Mouse (Mus musculus) thymus, adult 2 months (tissue): Measurements from ENCODE around the gene Nphs1. TPM values are rescaled to one million over a fixed set of nuclear protein-coding genes. Genes with fewer than 3 reads are reported as not detected.

Source experiments
- DNase-seq: peaks from one replicate; pipeline ENCODE4 v3.0.0; 2021
- H3K27ac ChIP-seq: fragments of 200-500 bp; 2 replicates; pipeline ENCODE4 v1.5.1; 2012; ENCODE audit warnings: low read length, control low read depth; ENCODE audit not compliant: control insufficient read depth, insufficient read depth
- H3K27me3 ChIP-seq: fragments of 200-500 bp; 2 replicates; pipeline ENCODE4 v1.6.1; 2012; ENCODE audit warnings: mild to moderate bottlenecking, low read length, moderate library complexity, mixed read lengths; ENCODE audit not compliant: control insufficient read depth, insufficient read depth
- H3K36me3 ChIP-seq: fragments of 200-500 bp; 2 replicates; pipeline ENCODE4 v1.6.1; 2012; ENCODE audit warnings: mild to moderate bottlenecking, low read length, moderate library complexity; ENCODE audit not compliant: control insufficient read depth, insufficient read depth
- H3K4me1 ChIP-seq: fragments of 200-500 bp; replicated peaks from 2 replicates; pipeline ENCODE4 v1.6.1; 2012; ENCODE audit warnings: low read length; ENCODE audit not compliant: control insufficient read depth, insufficient read depth
- H3K4me3 ChIP-seq: fragments of 200-500 bp; 2 replicates; pipeline ENCODE4 v1.5.1; 2012; ENCODE audit warnings: mild to moderate bottlenecking, low read length, control low read depth, moderate library complexity; ENCODE audit not compliant: control insufficient read depth, insufficient read depth
- CTCF ChIP-seq: fragments of 200-500 bp; IDR thresholded peaks from 2 replicates; pipeline ENCODE4 v1.5.1; 2012; ENCODE audit warnings: mild to moderate bottlenecking, control low read depth, low read length, moderate library complexity, borderline replicate concordance; ENCODE audit not compliant: control insufficient read depth, poor library complexity, insufficient read depth; ENCODE audit errors: extremely low read depth
- POLR2A ChIP-seq: fragments of 200-500 bp; IDR thresholded peaks from 2 replicates; pipeline ENCODE4 v1.6.1; 2012; ENCODE audit warnings: mild to moderate bottlenecking, low read length, control low read depth, moderate library complexity; ENCODE audit not compliant: control insufficient read depth, poor library complexity, insufficient read depth; ENCODE audit errors: extremely low read depth
- WGBS: fragments of 180-500 bp; shearing (Covaris S2); methylation state at CpG from one replicate; pipeline ENCODE4 v1.1.7; 2018; 5-methylcytosine and 5-hydroxymethylcytosine counted together
- polyA plus RNA-seq: library from polyadenylated mRNA; depleted of rRNA; stranded (reverse); fragments of >200 nt; gene quantifications from 2 replicates; pipeline ENCODE4 v1.2.3, GENCODE M21; 2012

The Nphs1 gene
- polyA plus RNA-seq, 1 experiment, result 0.19 TPM

GRCm38 (mm10) chr7:30422560-30422959, 35.6 kb upstream of the Nphs1 start:
- WGBS, result under 1% methylated on average over 9 of the region's 9 CpGs
- TF ChIP-seq CTCF (no peak), POLR2A (no peak)
- H3K4me1 ChIP-seq, result peaks cover 37% of the 10 kb centered on the region
- H3K27me3 ChIP-seq, result no peaks in the 10 kb centered on the region
- peaks cover 33% of the 10 kb centered on the region for H3K36me3 ChIP-seq
- DNase-seq, result no peak
- peak overlapping the region; percentile 97 for H3K27ac ChIP-seq
- H3K4me3 ChIP-seq, result peak overlapping the region; percentile 82

- H3K27ac ChIP-seq, result peak overlapping the region; percentile 97
- H3K36me3 ChIP-seq, result peaks cover 38% of the 10 kb centered on the region
- H3K4me1 ChIP-seq, result peaks cover 31% of the 10 kb centered on the region
- H3K27me3 ChIP-seq, result no peaks in the 10 kb centered on the region
- peak overlapping the region; percentile 82 for H3K4me3 ChIP-seq
- TF ChIP-seq CTCF (peak; percentile 35; the same call in 1 of the 2 replicates), POLR2A (peak; percentile 74)
- 4% methylated on average over 23 of the region's 23 CpGs for WGBS
- peak; percentile 75 for DNase-seq
These were observed 35.0 kb upstream of the Nphs1 start for GRCm38 (mm10) chr7:30423071-30423641.

- peaks cover under 1% of the 10 kb centered on the region; the same call in 1 of the 2 replicates for H3K4me1 ChIP-seq
- H3K4me3 ChIP-seq, result no peak overlapping the region
- H3K27ac ChIP-seq, result no peak overlapping the region
- TF ChIP-seq POLR2A, result no peak
- no peak for TF ChIP-seq CTCF
- peaks cover 40% of the 10 kb centered on the region for H3K36me3 ChIP-seq
- no peak for DNase-seq
- no peaks in the 10 kb centered on the region for H3K27me3 ChIP-seq
These were observed 28.8 kb upstream of the Nphs1 start for GRCm38 (mm10) chr7:30429327-30429726.

GRCm38 (mm10) chr7:30430191-30430590, 27.9 kb upstream of the Nphs1 start:
- no peak for TF ChIP-seq CTCF
- Histone ChIP-seq H3K4me3 (no peak overlapping the region), H3K27ac (no peak overlapping the region), H3K27me3 (no peaks in the 10 kb centered on the region), H3K36me3 (peaks cover 34% of the 10 kb centered on the region), H3K4me1 (no peaks in the 10 kb centered on the region)
- DNase-seq, result no peak
- 71% methylated on average over 2 of the region's 2 CpGs for WGBS

GRCm38 (mm10) chr7:30431793-30432192, 26.3 kb upstream of the Nphs1 start:
- TF ChIP-seq CTCF (no peak), POLR2A (no peak)
- no peaks in the 10 kb centered on the region for H3K4me1 ChIP-seq
- no peaks in the 10 kb centered on the region; the same call in 1 of the 2 replicates for H3K27me3 ChIP-seq
- H3K36me3 ChIP-seq, result peaks cover 21% of the 10 kb centered on the region
- H3K27ac ChIP-seq, result no peak overlapping the region
- peak; percentile 75 for DNase-seq
- WGBS, result 6% methylated on average over 3 of the region's 3 CpGs
- H3K4me3 ChIP-seq, result no peak overlapping the region

- no peak overlapping the region for H3K27ac ChIP-seq
- H3K27me3 ChIP-seq, result no peaks in the 10 kb centered on the region; the same call in 1 of the 2 replicates
- H3K4me1 ChIP-seq, result no peaks in the 10 kb centered on the region
- no peaks in the 10 kb centered on the region for H3K36me3 ChIP-seq
- no peak for TF ChIP-seq POLR2A
- TF ChIP-seq CTCF, result no peak
- DNase-seq, result peak; percentile 40
- WGBS, result 3% methylated on average over 10 of the region's 10 CpGs
- no peak overlapping the region for H3K4me3 ChIP-seq
These were observed 23.9 kb upstream of the Nphs1 start for GRCm38 (mm10) chr7:30434238-30434637.

GRCm38 (mm10) chr7:30434701-30435100, 23.4 kb upstream of the Nphs1 start:
- 67% methylated on average over 10 of the region's 10 CpGs for WGBS
- no peak for DNase-seq

More at GRCm38 (mm10) chr7:30434701-30435100, 23.4 kb upstream of the Nphs1 start:
- H3K27ac ChIP-seq, result no peak overlapping the region
- H3K27me3 ChIP-seq, result no peaks in the 10 kb centered on the region; the same call in 1 of the 2 replicates
- H3K4me3 ChIP-seq, result no peak overlapping the region
- no peaks in the 10 kb centered on the region for H3K4me1 ChIP-seq
- TF ChIP-seq POLR2A (no peak), CTCF (no peak)
- H3K36me3 ChIP-seq, result no peaks in the 10 kb centered on the region
